Mouse (Mus musculus) limb, embryonic 10.5 days (tissue): Measurements from ENCODE around the gene Pms2. TPM values are rescaled to one million over a fixed set of nuclear protein-coding genes. Genes with fewer than 3 reads are reported as not detected.

Experiments used
- DNase-seq: peaks from one replicate; pipeline ENCODE4 v3.0.0-alpha.2; 2017; ENCODE audit warnings: low spot score
- H3K27ac ChIP-seq: fragments of 300-500 bp; sonication (generic); 2 replicates; pipeline ENCODE4 v1.5.1; 2016; ENCODE audit warnings: mild to moderate bottlenecking
- H3K27me3 ChIP-seq: fragments of 300-500 bp; sonication (generic); 2 replicates; pipeline ENCODE4 v1.6.1; 2016; ENCODE audit warnings: low read depth, mild to moderate bottlenecking; ENCODE audit not compliant: poor library complexity, severe bottlenecking
- H3K36me3 ChIP-seq: fragments of 300-500 bp; sonication (generic); 2 replicates; pipeline ENCODE4 v1.6.1; 2016; ENCODE audit warnings: mild to moderate bottlenecking, moderate library complexity
- H3K4me1 ChIP-seq: fragments of 300-500 bp; sonication (generic); 2 replicates; pipeline ENCODE4 v1.6.1; 2016
- H3K4me3 ChIP-seq: fragments of 300-500 bp; sonication (generic); 2 replicates; pipeline ENCODE4 v1.5.1; 2016; ENCODE audit warnings: mild to moderate bottlenecking, moderate library complexity
- H3K9me3 ChIP-seq: fragments of 300-500 bp; sonication (generic); replicated peaks from 2 replicates; pipeline ENCODE4 v1.6.1; 2016; ENCODE audit warnings: mild to moderate bottlenecking
- WGBS: fragments of 180-500 bp; shearing (Covaris S2); methylation state at CpG from one replicate; pipeline ENCODE4 v1.1.7; 2016; 5-methylcytosine and 5-hydroxymethylcytosine counted together
- polyA plus RNA-seq: library from polyadenylated mRNA; unstranded; fragments of >200 nt; fragmentation: Nextera tagmentation; extraction: Ambion mirVana; gene quantifications from 2 replicates; pipeline ENCODE4 v1.2.1, GENCODE M21; 2016

The Pms2 gene
- polyA plus RNA-seq, 1 experiment from 2014 or later, result 45.7 TPM

DNA sequence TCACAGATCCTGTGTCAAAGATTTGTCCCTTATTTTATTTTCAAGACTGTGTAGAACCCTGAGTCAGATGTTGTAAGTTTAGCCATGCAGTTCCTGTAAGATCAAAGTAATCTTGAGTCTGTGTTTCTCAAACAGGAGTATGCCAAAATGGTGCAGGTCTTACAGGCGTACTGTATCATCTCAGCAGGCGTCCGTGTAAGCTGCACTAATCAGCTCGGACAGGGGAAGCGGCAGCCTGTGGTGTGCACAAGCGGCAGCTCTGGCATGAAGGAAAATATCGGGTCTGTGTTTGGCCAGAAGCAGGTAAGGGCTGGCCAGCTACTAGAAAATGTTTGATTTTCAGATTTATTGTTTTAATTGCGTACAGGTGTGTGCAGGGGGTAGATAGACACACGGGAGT is 6.5 kb downstream of the Pms2 start:
- H3K27me3 ChIP-seq, result no peaks in the 10 kb centered on the region
- H3K4me1 ChIP-seq, result no peaks in the 10 kb centered on the region
- H3K9me3 ChIP-seq, result no peaks in the 10 kb centered on the region
- H3K27ac ChIP-seq, result no peak overlapping the region
- WGBS, result 93% methylated on average over 9 of the region's 9 CpGs
- peaks cover 85% of the 10 kb centered on the region for H3K36me3 ChIP-seq
- DNase-seq, result no peak
- no peak overlapping the region for H3K4me3 ChIP-seq

DNA sequence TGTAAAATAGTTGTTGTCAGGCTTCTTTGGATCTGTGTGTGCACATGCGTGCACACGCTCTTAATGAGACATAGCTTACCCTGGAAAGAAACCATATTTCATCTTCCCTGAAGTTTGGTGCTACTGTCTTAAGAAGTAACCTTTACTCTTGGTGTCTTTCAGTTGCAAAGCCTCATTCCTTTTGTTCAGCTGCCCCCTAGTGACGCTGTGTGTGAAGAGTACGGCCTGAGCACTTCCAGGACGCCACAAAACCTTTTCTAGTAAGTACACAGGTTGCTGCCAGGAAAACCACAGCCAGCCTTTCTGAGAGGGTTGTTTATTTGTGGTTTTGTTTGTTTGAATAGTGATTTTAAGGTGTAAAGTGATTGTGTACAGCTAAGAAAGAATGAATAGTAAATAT is 7.7 kb downstream of the Pms2 start:
- Histone ChIP-seq H3K27me3 (no peaks in the 10 kb centered on the region), H3K4me1 (no peaks in the 10 kb centered on the region), H3K27ac (no peak overlapping the region), H3K4me3 (no peak overlapping the region), H3K36me3 (peaks cover 92% of the 10 kb centered on the region), H3K9me3 (no peaks in the 10 kb centered on the region)
- no peak for DNase-seq
- 67% methylated on average over 5 of the region's 5 CpGs for WGBS

DNA sequence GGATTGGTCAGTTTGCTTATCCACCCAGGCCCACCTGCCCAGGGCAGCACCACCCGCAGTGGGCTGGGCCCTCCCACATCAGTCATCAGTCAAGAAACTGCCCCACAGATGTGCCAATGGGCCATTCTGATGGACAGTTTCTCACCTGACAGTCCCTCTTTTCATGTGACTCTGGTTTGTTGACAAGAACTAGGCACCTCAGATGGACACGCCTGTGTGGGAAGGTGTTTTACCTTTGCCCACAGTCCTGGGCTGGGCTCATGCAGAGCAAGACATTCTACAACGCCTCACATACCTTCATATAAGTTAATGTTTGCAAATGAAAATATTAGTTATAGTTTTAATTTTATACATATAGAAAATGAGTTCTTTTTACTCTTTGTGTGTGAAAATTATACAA is 8.4 kb downstream of the Pms2 start:
- no peaks in the 10 kb centered on the region for H3K9me3 ChIP-seq
- H3K27ac ChIP-seq, result no peak overlapping the region
- no peaks in the 10 kb centered on the region for H3K4me1 ChIP-seq
- H3K4me3 ChIP-seq, result no peak overlapping the region
- WGBS, result 94% methylated on average over 3 of the region's 3 CpGs
- H3K27me3 ChIP-seq, result no peaks in the 10 kb centered on the region
- DNase-seq, result no peak
- H3K36me3 ChIP-seq, result peaks cover 96% of the 10 kb centered on the region

DNA sequence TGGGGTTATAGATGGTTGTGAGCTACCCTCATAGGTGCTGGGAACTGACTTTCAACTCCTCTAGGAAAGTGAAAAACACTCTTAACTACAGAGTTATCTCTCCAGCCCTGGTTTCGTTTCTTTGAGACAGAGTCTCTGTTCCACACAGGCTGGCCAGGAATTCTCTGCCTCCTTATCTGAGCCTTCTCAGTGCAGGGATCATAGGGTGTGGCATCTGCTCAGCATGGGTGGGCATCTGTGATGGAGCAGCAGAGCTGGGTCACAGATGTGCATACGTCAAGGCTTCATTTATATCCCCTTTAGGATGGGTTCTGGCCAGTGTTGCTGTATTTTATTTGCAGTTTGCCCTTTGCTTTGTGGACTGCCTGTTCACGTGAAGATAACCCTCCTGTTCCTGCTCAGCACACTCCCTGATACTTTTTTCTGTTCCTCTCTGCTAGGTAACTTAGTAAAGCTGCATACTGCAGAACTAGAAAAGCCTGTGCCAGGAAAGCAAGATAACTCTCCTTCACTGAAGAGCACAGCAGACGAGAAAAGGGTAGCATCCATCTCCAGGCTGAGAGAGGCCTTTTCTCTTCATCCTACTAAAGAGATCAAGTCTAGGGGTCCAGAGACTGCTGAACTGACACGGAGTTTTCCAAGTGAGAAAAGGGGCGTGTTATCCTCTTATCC is 15.2 kb downstream of the Pms2 start:
- no peaks in the 10 kb centered on the region for H3K4me1 ChIP-seq
- WGBS, result 90% methylated on average over 6 of the region's 6 CpGs
- DNase-seq, result no peak
- peaks cover 97% of the 10 kb centered on the region for H3K36me3 ChIP-seq
- no peaks in the 10 kb centered on the region for H3K27me3 ChIP-seq
- H3K4me3 ChIP-seq, result no peak overlapping the region
- no peak overlapping the region for H3K27ac ChIP-seq
- H3K9me3 ChIP-seq, result no peaks in the 10 kb centered on the region

DNA sequence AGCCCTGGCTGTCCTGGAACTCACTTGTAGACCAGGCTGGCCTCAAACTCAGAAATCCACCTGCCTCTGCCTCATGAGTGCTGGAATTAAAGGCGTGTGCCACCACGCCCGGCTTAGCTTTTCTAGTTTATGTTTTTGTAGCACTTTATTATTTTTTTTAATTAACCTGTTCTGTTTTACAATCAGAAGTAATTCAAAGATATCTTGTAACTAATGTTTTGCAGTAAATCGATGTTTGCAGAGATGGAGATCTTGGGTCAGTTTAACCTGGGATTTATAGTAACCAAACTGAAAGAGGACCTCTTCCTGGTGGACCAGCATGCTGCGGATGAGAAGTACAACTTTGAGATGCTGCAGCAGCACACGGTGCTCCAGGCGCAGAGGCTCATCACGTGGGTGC is 18.1 kb downstream of the Pms2 start, which contains the start of gene Gm42421:
Gene Gm42421, plus strand, starts transcription at position 301 of the 400 bp plus-strand sequence.
- Histone ChIP-seq H3K4me1 (no peaks in the 10 kb centered on the region), H3K27ac (no peak within 1 kb of the TSS), H3K36me3 (peaks cover 98% of the 10 kb centered on the region), H3K27me3 (no peaks in the 10 kb centered on the region), H3K9me3 (no peaks in the 10 kb centered on the region), H3K4me3 (no peak within 1 kb of the TSS)
- no peak for DNase-seq
- WGBS, result 96% methylated on average over 8 of the region's 8 CpGs

DNA sequence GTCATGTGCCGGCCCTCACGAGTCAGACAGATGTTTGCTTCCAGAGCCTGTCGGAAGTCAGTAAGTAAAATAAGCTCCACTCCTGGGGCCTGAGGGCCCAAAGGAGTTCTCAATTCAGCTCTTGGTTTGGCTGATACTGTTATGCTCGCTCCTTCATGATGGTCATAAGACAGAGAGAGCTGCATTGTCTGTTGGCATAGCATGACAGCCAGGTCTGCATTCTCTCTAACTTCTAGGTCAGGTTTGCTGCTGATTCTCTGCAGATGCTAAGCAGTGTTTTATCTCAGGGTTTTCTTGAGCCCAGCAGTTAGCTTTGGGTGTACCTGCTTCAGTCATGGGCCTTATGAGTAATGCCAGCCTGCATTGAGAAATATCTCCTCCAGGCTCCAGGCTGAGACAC is 19.5 kb downstream of the Pms2 start:
- no peak for DNase-seq
- Histone ChIP-seq H3K4me1 (no peaks in the 10 kb centered on the region), H3K27ac (no peak overlapping the region), H3K36me3 (peaks cover 84% of the 10 kb centered on the region), H3K4me3 (no peak overlapping the region), H3K9me3 (no peaks in the 10 kb centered on the region), H3K27me3 (no peaks in the 10 kb centered on the region)
- WGBS, result 95% methylated on average over 4 of the region's 4 CpGs

DNA sequence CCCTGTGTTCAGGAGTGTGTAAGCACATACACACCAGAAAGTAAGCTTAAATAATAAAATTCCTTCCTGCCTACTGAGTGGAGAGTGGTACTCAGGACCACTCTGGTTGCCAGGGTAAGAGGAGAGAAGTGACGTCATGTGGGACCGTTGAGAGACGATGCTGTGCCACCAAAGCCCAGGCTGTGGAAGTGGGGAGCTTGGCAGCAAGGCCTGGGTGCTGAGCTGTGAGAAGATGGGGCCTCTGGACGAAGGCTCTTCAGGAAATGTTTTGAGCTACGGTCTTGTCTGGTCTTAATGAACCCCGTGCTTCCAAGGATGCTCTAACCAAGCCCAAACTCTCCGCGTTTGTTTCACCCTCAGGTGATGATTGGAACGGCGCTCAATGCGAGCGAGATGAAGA is 20.9 kb downstream of the Pms2 start:
- 94% methylated on average over 12 of the region's 12 CpGs for WGBS
- H3K27ac ChIP-seq, result no peak overlapping the region
- no peaks in the 10 kb centered on the region for H3K4me1 ChIP-seq
- no peaks in the 10 kb centered on the region for H3K27me3 ChIP-seq
- no peak for DNase-seq
- H3K36me3 ChIP-seq, result peaks cover 70% of the 10 kb centered on the region
- no peaks in the 10 kb centered on the region for H3K9me3 ChIP-seq
- H3K4me3 ChIP-seq, result no peak overlapping the region

DNA sequence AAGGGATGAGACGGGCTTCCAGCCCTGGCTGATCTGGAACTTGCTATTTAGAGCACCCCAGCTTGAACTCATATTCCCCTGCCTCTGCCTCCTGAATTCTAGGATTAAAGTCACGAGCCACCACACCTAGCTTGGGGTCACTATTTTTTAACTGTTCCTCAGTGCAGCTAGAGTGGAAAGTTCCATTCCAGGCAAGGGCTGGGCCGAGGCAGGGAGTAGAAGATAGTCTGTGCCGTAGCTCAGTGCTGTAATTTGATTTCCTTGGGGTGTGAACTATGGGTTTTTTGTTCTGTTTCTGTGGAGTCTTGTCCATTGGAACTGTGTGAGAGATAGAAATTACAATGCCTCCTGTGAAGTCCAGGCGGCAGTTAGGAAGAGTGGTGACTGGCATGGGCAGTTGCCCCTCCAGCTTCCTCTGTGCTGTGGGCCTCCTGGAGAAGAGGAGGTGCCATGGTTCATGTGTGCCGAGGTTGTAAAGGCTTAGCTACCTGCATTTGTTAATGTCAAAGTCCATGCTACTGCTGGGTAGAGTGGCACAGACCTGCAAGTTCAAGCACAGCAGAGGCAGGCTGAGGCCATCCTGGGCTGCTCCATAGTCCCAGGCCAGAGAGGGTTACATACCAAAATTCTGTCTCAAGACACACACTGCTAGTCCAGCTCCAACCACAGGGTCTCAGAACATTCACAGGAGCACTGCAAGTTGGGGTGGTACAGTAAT is 22.3 kb downstream of the Pms2 start:
- whole genome bisulfite sequencing, result 87% methylated on average over 6 of the region's 6 CpGs
- H3K27ac ChIP-seq, result no peak overlapping the region
- no peak overlapping the region for H3K4me3 ChIP-seq
- H3K9me3 ChIP-seq, result no peaks in the 10 kb centered on the region
- no peaks in the 10 kb centered on the region for H3K4me1 ChIP-seq
- no peak for DNase-seq
- no peaks in the 10 kb centered on the region for H3K27me3 ChIP-seq
- peaks cover 57% of the 10 kb centered on the region for H3K36me3 ChIP-seq

DNA sequence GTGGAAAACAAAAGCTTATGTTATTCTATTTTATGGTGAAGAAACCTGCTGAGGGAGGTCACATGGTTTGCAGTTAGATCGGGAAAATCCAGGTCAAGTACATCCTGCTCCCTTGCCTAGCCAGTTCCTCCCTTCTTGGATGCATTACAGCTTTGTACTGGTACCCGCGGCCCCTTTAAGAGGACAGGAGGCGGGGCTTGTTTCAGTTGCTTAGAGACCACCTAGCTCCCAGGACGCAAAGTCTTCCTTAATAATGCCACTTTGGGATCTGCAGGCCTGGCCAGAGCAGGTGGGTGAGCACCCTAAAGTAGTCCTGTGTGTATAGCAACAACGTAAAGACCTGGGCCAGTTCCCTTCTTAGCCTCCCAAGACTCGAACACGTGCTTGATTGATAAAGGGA is 23.1 kb downstream of the Pms2 start, which contains the start of gene Rsph10b:
Gene Rsph10b, plus strand, starts transcription at position 205 of the 400 bp plus-strand sequence.
- WGBS, result 18% methylated on average over 8 of the region's 8 CpGs
- H3K27me3 ChIP-seq, result no peaks in the 10 kb centered on the region
- H3K27ac ChIP-seq, result no peak within 1 kb of the TSS
- H3K4me1 ChIP-seq, result no peaks in the 10 kb centered on the region
- H3K4me3 ChIP-seq, result no peak within 1 kb of the TSS
- DNase-seq, result peak; percentile 43
- H3K9me3 ChIP-seq, result no peaks in the 10 kb centered on the region
- H3K36me3 ChIP-seq, result peaks cover 49% of the 10 kb centered on the region

DNA sequence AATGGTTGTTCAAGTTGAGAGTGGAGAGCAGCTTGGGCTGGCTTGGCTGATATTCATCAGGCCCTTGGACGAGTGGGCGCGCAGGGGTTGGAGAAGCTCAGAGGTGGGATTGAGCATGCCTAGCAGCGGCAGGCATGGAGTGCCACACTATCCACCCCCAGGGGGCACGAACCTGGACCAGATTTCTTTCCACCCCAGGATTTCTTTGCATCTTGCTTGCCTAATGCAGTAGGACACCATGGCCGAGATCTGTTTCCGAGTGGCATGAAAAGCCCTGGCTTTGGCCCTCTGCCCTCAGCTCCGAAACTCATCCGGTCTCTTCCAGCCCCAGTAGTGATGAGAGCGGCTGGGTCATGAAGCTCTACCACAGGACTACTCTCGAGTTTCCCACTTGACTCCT is 23.6 kb downstream of the Pms2 start:
- Histone ChIP-seq H3K4me3 (no peak overlapping the region), H3K4me1 (no peaks in the 10 kb centered on the region), H3K27ac (no peak overlapping the region), H3K27me3 (no peaks in the 10 kb centered on the region), H3K36me3 (peaks cover 43% of the 10 kb centered on the region), H3K9me3 (no peaks in the 10 kb centered on the region)
- no peak for DNase-seq
- WGBS, result 90% methylated on average over 11 of the region's 11 CpGs

DNA sequence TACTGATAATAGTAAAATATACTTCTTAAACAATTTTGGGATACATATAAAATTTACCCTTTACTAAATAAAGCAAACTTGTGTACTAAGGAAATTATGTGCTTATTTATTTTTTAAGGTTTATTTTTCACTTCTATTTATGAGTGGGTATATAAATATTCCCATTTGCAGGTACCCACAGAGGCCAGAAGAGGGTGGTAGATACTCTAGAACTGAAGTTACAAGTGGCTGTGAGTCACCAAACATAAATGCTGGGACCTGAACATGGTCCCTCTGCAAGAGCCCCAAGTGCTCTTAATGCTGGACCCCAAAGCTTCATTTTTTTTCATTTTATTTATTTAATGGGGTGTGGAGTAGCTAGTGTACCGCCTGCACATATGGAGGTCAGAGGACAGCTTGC is 24.1 kb downstream of the Pms2 start:
- Histone ChIP-seq H3K27ac (no peak overlapping the region), H3K4me1 (no peaks in the 10 kb centered on the region), H3K36me3 (peaks cover 38% of the 10 kb centered on the region), H3K4me3 (no peak overlapping the region), H3K9me3 (no peaks in the 10 kb centered on the region), H3K27me3 (no peaks in the 10 kb centered on the region)
- 74% methylated on average over 1 of the region's 1 CpGs for WGBS
- no peak for DNase-seq

DNA sequence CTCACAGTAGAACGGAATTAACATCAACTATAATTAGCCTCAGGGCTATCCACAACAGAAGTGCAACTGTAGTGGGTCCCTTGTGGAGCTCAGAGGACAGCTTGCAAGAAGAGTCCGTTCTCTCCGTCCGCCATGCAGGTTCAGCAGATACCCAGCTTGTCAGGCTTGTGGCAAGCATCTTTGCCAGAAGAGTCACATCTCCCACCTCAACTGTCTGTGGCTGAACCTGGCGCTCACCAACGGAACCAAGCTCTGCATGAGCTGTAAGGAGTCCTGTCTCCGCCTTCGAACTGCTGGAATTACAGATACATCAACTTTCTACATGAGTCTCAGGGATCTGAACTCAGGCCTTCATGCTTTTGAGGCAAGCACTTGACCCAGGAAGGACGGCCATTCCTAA is 26.4 kb downstream of the Pms2 start:
- 90% methylated on average over 9 of the region's 9 CpGs for WGBS
- DNase-seq, result no peak
- H3K27me3 ChIP-seq, result no peaks in the 10 kb centered on the region
- H3K4me1 ChIP-seq, result no peaks in the 10 kb centered on the region
- H3K9me3 ChIP-seq, result no peaks in the 10 kb centered on the region
- H3K27ac ChIP-seq, result no peak overlapping the region
- peaks cover 15% of the 10 kb centered on the region for H3K36me3 ChIP-seq
- H3K4me3 ChIP-seq, result no peak overlapping the region

DNA sequence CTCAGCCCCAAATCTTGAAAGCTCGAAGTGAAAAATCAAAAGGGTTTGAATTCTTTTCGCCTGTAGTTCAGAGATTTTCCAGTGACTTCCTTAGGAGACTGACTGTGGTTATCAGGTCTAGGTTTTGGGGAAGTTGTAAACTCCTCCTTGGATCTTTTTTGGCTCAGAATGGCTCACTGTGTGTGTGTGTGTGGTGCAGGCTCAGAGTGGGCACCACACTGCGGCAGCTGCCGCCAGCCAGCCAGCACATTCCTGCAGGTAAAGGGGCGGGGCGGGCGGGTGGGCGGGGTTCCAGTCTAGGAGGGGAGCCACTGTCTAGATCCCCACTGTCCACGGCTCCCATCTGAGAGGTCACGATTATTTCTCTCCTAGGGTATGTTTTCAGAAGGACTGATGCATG is 31.8 kb downstream of the Pms2 start:
- no peak overlapping the region for H3K27ac ChIP-seq
- DNase-seq, result no peak
- H3K4me1 ChIP-seq, result 0 out of 2 replicates have a peak, but pooled peaks cover 3% of the 10 kb centered on the region
- no peaks in the 10 kb centered on the region for H3K9me3 ChIP-seq
- H3K27me3 ChIP-seq, result no peaks in the 10 kb centered on the region
- no peak overlapping the region for H3K4me3 ChIP-seq
- no peaks in the 10 kb centered on the region for H3K36me3 ChIP-seq
- 23% methylated on average over 10 of the region's 10 CpGs for WGBS
